Mouse (Mus musculus) heart, embryonic 12.5 days (tissue): ENCODE data around the gene Bcor. TPM values are rescaled to one million over a fixed set of nuclear protein-coding genes. Genes with fewer than 3 reads are reported as not detected.

Experiments used
- ATAC-seq: fragments of 200-750 bp; cut with Nextera tagmentation; 2 replicates; pipeline ENCODE4 v1.8.0; 2017; ENCODE audit warnings: moderate TSS enrichment, moderate library complexity; ENCODE audit not compliant: insufficient number of reproducible peaks, low FRiP score
- H3K27ac ChIP-seq: fragments of 300-500 bp; sonication (generic); 2 replicates; pipeline ENCODE4 v1.5.1; 2016; ENCODE audit warnings: mild to moderate bottlenecking, moderate library complexity; ENCODE audit not compliant: poor library complexity, severe bottlenecking
- H3K27me3 ChIP-seq: fragments of 300-500 bp; sonication (generic); replicated peaks from 2 replicates; pipeline ENCODE4 v1.6.1; 2016; ENCODE audit warnings: mild to moderate bottlenecking, moderate library complexity
- H3K36me3 ChIP-seq: fragments of 300-500 bp; sonication (generic); 2 replicates; pipeline ENCODE4 v1.6.1; 2016; ENCODE audit warnings: mild to moderate bottlenecking, moderate library complexity
- H3K4me1 ChIP-seq: fragments of 300-500 bp; sonication (generic); replicated peaks from 2 replicates; pipeline ENCODE4 v1.6.1; 2016; ENCODE audit warnings: mild to moderate bottlenecking
- H3K4me2 ChIP-seq: fragments of 300-500 bp; sonication (generic); 2 replicates; pipeline ENCODE4 v1.6.1; 2016; ENCODE audit warnings: mild to moderate bottlenecking, moderate library complexity
- H3K4me3 ChIP-seq: fragments of 300-500 bp; sonication (generic); 2 replicates; pipeline ENCODE4 v1.5.1; 2016; ENCODE audit warnings: mild to moderate bottlenecking
- H3K9ac ChIP-seq: fragments of 300-500 bp; sonication (generic); 2 replicates; pipeline ENCODE4 v1.6.1; 2016; ENCODE audit warnings: mild to moderate bottlenecking, moderate library complexity
- H3K9me3 ChIP-seq: fragments of 300-500 bp; sonication (generic); replicated peaks from 2 replicates; pipeline ENCODE4 v1.6.1; 2016; ENCODE audit warnings: mild to moderate bottlenecking, moderate library complexity
- WGBS: fragments of 180-500 bp; shearing (Covaris S2); methylation state at CpG from one replicate; pipeline ENCODE4 v1.1.7; 2016; 5-methylcytosine and 5-hydroxymethylcytosine counted together
- polyA plus RNA-seq: library from polyadenylated mRNA; unstranded; fragments of >200 nt; fragmentation: Nextera tagmentation; extraction: Ambion mirVana; gene quantifications from 2 replicates; pipeline ENCODE4 v1.2.1, GENCODE M21; 2016

The Bcor gene
- polyA plus RNA-seq, 1 experiment from 2014 or later: 20.3 TPM

DNA sequence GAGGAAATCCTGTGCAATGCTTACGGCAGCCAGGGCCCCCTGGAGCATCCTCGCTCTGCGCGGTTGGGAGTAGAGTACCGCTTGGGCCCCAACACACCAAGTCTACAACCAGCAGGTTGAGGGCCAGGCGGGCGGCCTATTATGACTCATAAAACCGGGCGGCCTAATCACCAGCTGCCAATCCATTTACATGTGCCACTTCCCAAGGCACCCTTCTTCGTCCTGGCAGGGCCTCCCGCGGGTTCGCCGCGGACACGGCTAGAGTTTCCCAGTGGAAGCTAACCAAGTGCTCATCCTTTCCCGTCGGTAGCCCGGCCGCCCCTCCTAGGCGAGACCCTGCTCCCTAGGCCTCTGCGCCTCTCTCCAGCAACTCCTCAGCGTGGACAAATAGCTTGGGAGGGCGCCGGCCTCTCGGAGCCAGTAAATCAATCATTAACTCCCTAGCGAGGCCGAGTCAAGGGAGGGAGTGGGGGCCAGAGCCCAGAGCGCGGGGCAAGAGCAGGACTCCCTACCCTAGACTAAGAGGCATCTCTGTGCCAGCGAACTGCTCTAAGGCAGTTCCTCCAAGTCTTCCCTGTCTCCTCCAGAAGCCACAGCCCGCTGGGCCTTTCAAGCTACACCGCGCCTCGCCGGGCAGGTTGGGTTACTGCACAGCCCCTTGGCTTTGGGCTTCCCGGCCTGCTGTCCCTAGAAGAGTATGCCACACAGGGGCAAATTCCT, 69.8 kb downstream of the Bcor start:
- Histone ChIP-seq H3K4me1 (peaks cover 37% of the 10 kb centered on the region), H3K4me2 (peak overlapping the region; percentile 92), H3K36me3 (no peaks in the 10 kb centered on the region), H3K27me3 (peaks cover 72% of the 10 kb centered on the region), H3K4me3 (peak overlapping the region; percentile 60), H3K9me3 (peaks cover 7% of the 10 kb centered on the region; the same call in 1 of the 2 replicates), H3K9ac (peak overlapping the region; percentile 65; the same call in 1 of the 2 replicates), H3K27ac (peak overlapping the region; percentile 96)
- ATAC-seq: no peak
- WGBS: 5% methylated on average over 36 of the region's 37 CpGs

GRCm38 (mm10) chrX:12089353-12090081, 70.6 kb downstream of the Bcor start:
- H3K9ac ChIP-seq: peak overlapping the region; percentile 65
- no peak for ATAC-seq

DNA sequence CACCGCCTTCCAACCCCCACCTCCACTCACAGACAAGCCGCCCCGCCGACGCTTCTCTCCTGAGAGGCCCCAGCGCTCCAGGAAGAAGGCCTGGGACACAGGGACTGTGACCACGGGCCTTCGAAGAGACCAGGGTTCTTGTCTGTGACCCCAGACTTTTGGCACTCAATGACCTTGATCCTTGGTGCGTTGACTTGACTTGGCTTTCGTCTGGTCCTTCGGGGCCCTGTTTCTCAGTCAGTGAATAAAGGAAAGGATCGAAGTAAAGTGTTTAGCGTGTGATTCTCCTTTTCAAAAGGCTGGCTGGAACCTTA, 71.2 kb downstream of the Bcor start:
- ATAC-seq: no peak
- peaks cover 83% of the 10 kb centered on the region for H3K27me3 ChIP-seq
- H3K9me3 ChIP-seq: peaks cover 7% of the 10 kb centered on the region; the same call in 1 of the 2 replicates
- H3K27ac ChIP-seq: peak overlapping the region; percentile 97
- peak overlapping the region; percentile 92 for H3K4me2 ChIP-seq
- peak overlapping the region; percentile 60 for H3K4me3 ChIP-seq
- 3% methylated on average over 13 of the region's 13 CpGs for WGBS
- H3K36me3 ChIP-seq: no peaks in the 10 kb centered on the region
- H3K4me1 ChIP-seq: peaks cover 44% of the 10 kb centered on the region
- H3K9ac ChIP-seq: peak overlapping the region; percentile 57

More at GRCm38 (mm10) chrX:12089353-12090081, 70.6 kb downstream of the Bcor start:
- peak overlapping the region; percentile 92 for H3K4me2 ChIP-seq
- 2% methylated on average over 49 of the region's 52 CpGs for WGBS
- H3K27ac ChIP-seq: peak overlapping the region; percentile 97
- H3K9me3 ChIP-seq: peaks cover 7% of the 10 kb centered on the region; the same call in 1 of the 2 replicates
- peaks cover 80% of the 10 kb centered on the region for H3K27me3 ChIP-seq
- peak overlapping the region; percentile 60 for H3K4me3 ChIP-seq
- no peaks in the 10 kb centered on the region for H3K36me3 ChIP-seq
- H3K4me1 ChIP-seq: peaks cover 43% of the 10 kb centered on the region

DNA sequence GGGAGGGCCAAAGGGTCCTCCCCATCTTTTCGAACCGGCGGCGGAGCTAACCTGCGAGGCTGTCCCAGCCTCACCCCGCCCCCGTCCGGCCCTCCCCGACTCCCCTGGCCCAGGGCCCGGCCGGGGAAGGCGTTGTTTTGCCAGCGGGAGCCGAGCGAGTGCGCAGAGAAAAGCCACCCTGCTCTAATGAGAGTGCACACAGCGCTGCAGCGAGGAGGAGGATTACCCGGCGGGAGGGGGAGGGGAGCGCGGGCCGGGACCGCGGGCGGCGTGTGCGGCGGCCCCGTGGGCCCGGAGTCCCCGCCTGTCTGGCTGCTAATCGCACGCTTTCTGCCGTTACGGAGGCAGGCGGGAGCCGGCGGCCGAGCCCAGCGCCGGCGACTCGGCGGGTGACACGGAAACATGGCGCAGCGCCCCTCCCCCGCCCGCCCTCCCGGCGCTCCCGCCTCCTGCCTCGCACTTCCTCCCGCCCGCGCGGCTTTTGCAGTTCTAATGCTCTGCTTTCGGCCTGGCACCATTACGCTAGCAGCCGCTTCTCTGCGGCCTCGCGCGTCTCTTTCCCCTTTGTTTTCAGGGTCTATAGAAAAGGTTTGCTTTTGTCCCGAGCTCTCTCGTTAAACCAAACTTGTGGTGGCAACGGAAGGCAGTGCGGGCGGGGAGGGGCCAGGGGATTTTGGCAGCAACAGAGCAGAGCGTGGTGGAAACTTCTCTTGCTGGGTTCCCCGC, 71.7 kb downstream of the Bcor start:
- H3K27me3 ChIP-seq: peaks cover 85% of the 10 kb centered on the region
- WGBS: under 1% methylated on average over 63 of the region's 72 CpGs
- H3K27ac ChIP-seq: peak overlapping the region; percentile 97
- peaks cover 49% of the 10 kb centered on the region for H3K4me1 ChIP-seq
- no peaks in the 10 kb centered on the region for H3K36me3 ChIP-seq
- ATAC-seq: peak; percentile 73
- H3K4me3 ChIP-seq: peak overlapping the region; percentile 60
- H3K9me3 ChIP-seq: peaks cover 7% of the 10 kb centered on the region; the same call in 1 of the 2 replicates
- peak overlapping the region; percentile 89 for H3K9ac ChIP-seq
- peak overlapping the region; percentile 92 for H3K4me2 ChIP-seq

GRCm38 (mm10) chrX:12087511-12088300, 72.4 kb downstream of the Bcor start:
- H3K9ac ChIP-seq: peak overlapping the region; percentile 89
- ATAC-seq: peak; percentile 15; the same call in 1 of the 2 replicates
- 2% methylated on average over 48 of the region's 55 CpGs for WGBS
- peaks cover 7% of the 10 kb centered on the region; the same call in 1 of the 2 replicates for H3K9me3 ChIP-seq
- no peaks in the 10 kb centered on the region for H3K36me3 ChIP-seq
- peaks cover 86% of the 10 kb centered on the region for H3K27me3 ChIP-seq
- peak overlapping the region; percentile 92 for H3K4me2 ChIP-seq
- peaks cover 56% of the 10 kb centered on the region for H3K4me1 ChIP-seq
- peak overlapping the region; percentile 97 for H3K27ac ChIP-seq
- H3K4me3 ChIP-seq: peak overlapping the region; percentile 60

GRCm38 (mm10) chrX:12086674-12087510, 73.3 kb downstream of the Bcor start:
- Histone ChIP-seq H3K4me1 (peaks cover 58% of the 10 kb centered on the region), H3K27me3 (peaks cover 87% of the 10 kb centered on the region), H3K4me3 (peak overlapping the region; percentile 60), H3K27ac (peak overlapping the region; percentile 97), H3K4me2 (peak overlapping the region; percentile 92), H3K36me3 (no peaks in the 10 kb centered on the region), H3K9ac (peak overlapping the region; percentile 89), H3K9me3 (peaks cover 7% of the 10 kb centered on the region; the same call in 1 of the 2 replicates)
- WGBS: 2% methylated on average over 39 of the region's 70 CpGs
- no peak for ATAC-seq

DNA sequence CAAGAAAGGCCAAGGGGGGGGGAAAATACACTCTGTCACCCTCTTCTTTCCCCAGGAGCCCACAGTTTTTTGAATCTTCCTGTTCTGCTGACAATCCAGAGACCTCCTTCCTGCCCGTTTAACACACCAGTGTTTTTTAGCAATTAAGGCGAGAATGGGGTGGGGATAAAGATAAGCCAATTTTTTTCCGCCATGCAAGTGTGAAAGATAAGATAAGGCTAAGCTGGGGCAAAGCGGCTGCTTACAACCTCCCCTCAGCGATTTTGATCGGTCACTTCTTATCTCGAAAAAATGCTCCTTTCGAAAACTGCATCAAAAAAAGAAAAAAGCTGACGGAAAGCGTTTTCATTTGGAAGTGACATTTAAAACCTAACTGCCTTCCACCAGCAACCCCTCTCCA, 74.2 kb downstream of the Bcor start:
- ATAC-seq: no peak
- 4% methylated on average over 10 of the region's 10 CpGs for WGBS
- Histone ChIP-seq H3K9me3 (peaks cover 7% of the 10 kb centered on the region; the same call in 1 of the 2 replicates), H3K36me3 (no peaks in the 10 kb centered on the region), H3K27me3 (peaks cover 87% of the 10 kb centered on the region), H3K4me1 (peaks cover 66% of the 10 kb centered on the region), H3K4me3 (no peak overlapping the region), H3K4me2 (peak overlapping the region; percentile 92; the same call in 1 of the 2 replicates), H3K9ac (no peak overlapping the region), H3K27ac (no peak overlapping the region)

- peak overlapping the region; percentile 36; the same call in 1 of the 2 replicates for H3K9ac ChIP-seq
- no peak overlapping the region for H3K4me3 ChIP-seq
- no peak overlapping the region for H3K4me2 ChIP-seq
- H3K9me3 ChIP-seq: peaks cover 7% of the 10 kb centered on the region; the same call in 1 of the 2 replicates
- H3K36me3 ChIP-seq: no peaks in the 10 kb centered on the region
- H3K27ac ChIP-seq: no peak overlapping the region
- WGBS: 10% methylated on average over 18 of the region's 18 CpGs
- ATAC-seq: no peak
- H3K4me1 ChIP-seq: peaks cover 59% of the 10 kb centered on the region
- peaks cover 87% of the 10 kb centered on the region for H3K27me3 ChIP-seq
These were observed 74.9 kb downstream of the Bcor start for GRCm38 (mm10) chrX:12085290-12085689.

DNA sequence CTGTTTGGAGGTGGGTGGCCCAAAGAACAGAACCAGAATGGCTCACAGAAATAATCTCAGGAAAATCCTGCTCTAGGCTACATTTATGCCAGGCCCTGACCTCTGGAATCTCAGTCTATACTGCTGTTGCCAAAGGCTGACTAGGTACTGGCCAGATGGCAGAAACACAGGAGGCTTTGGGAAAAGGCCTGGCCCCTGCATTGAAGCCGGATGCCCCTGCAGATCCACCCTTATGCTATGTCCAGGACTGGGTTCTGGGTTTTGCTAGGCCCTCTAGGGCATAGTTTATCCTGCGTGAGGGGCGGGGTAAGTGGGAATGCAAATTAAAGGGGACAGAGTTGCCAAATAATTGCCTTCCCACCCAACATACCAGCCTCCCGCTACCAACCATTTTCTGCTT, 75.5 kb downstream of the Bcor start:
- ATAC-seq: no peak
- Histone ChIP-seq H3K4me2 (no peak overlapping the region), H3K9me3 (peaks cover 5% of the 10 kb centered on the region; the same call in 1 of the 2 replicates), H3K4me1 (peaks cover 53% of the 10 kb centered on the region), H3K27ac (no peak overlapping the region), H3K36me3 (no peaks in the 10 kb centered on the region), H3K9ac (no peak overlapping the region), H3K27me3 (peaks cover 87% of the 10 kb centered on the region), H3K4me3 (no peak overlapping the region)
- WGBS: 48% methylated on average over 4 of the region's 4 CpGs
